Mouse (Mus musculus): ENCODE measurements at regions not wholly inside any gene's neighbourhood (a gene's known extent, or its start where the extent isn't known, plus 50 kb on each side); places are given as distances from the start of the nearest gene placed in this dataset.
"Not testable (repeated sequence)": the region's sequence is repeated elsewhere in the genome, so short reads cannot be mapped to it uniquely, and the experiment has no call there.

DNA sequence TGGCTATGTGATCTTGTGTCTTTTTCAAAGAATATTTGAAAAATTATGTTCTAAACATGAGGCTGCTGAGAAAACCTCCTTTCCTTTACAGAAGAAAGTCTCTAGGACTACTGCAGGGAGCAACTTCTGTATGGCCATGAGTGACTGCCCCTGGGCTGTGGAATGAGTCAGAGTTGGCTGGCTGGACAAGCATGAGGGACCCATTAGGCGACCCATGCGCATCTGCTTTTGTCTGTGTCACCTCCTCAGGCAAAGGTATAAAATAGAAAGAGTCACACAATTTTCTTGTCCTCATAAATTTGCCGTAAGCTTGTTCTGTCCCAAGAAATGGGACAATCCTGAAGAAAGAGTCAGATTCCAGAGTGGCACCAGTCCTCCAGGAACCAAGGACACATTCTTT is 220.1 kb upstream of the Irx1 start:
- DNase-seq (ENCODE audit: low spot score in 2 of 2), result no peak

- DNase-seq (ENCODE audit: low spot score in 2 of 2), result no peak
These were observed 220.8 kb upstream of the Irx1 start for GRCm38 (mm10) chr13:72184116-72184845.

DNA sequence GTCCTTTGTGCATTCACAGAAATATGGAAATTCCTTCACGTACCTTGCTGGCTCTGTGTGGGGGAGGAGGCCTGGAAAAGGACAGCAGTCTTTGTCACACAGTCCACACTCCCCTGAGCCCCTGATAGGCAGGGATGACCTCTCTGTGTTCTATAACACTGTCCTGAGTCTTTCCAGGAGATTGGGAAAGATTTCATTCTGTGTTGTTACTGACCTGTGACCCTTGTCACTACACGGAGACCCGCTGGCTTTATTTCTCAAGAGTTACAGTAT is 221.3 kb upstream of the Irx1 start:
- DNase-seq (ENCODE audit: low spot score in 2 of 2), result no peak

GRCm38 (mm10) chr13:72195881-72196280 is 232.4 kb upstream of the Irx1 start:
- DNase-seq (ENCODE audit: low spot score in 2 of 2), result no peak

GRCm38 (mm10) chr13:72198341-72199105 is 235.0 kb upstream of the Irx1 start:
- DNase-seq (ENCODE audit: low spot score in 2 of 2), result no peak

- no peak for DNase-seq (ENCODE audit: low spot score in 2 of 2)
These were observed 246.0 kb upstream of the Irx1 start for GRCm38 (mm10) chr13:72209518-72209917.

GRCm38 (mm10) chr13:72209946-72210456 is 246.5 kb upstream of the Irx1 start:
- DNase-seq (ENCODE audit: low spot score in 2 of 2), result no peak

GRCm38 (mm10) chr13:72210474-72211309 is 247.2 kb upstream of the Irx1 start:
- no peak for DNase-seq (ENCODE audit: low spot score in 2 of 2)

- DNase-seq (ENCODE audit: low spot score in 2 of 2), result no peak
These were observed 248.2 kb upstream of the Irx1 start for GRCm38 (mm10) chr13:72211716-72212115.

DNA sequence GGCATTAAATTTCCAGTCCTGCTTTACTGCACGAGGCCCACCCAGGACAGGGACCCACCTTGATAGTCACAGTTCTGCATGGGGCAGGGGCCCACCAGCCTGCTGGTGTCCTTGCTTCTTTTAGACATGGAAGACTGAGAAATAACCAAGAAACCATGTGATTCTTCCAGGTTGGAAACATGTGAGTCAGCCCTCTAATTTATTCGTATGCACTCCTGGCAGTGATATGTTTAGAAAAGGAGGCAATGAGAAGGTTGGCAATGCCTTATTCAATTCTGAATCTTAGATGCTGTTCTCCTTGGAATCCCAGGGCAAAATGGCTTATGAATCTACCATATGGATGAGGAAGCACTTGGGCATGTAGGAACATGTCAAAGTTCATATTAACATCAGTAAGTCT is 249.2 kb upstream of the Irx1 start:
- no peak for DNase-seq (ENCODE audit: low spot score in 2 of 2)

- DNase-seq (ENCODE audit: low spot score in 2 of 2), result no peak
These were observed 255.8 kb upstream of the Irx1 start for GRCm38 (mm10) chr13:72219329-72219728.

DNA sequence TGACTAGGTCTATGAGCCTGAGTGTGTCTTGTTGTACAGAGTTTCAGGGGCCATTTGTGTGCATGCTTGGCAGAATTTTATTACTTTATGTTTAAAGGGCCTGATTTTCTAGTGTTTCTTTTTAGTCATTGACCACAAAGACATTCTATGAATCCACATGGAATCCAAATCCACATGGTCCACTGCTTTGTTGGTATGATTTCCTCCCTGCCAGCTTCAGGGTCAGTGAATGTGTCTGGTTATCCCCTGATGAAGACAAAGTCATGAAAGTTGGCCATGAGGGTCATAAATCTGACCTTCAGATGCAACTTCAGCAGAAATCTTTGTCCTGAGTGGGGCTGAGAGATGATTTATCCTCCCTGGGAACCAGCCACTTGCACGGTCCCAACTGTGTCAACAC is 263.6 kb upstream of the Irx1 start:
- DNase-seq (ENCODE audit: low spot score in 2 of 2), result no peak

GRCm38 (mm10) chr13:72231032-72231591 is 267.6 kb upstream of the Irx1 start:
- no peak for DNase-seq (ENCODE audit: low spot score in 2 of 2)

DNA sequence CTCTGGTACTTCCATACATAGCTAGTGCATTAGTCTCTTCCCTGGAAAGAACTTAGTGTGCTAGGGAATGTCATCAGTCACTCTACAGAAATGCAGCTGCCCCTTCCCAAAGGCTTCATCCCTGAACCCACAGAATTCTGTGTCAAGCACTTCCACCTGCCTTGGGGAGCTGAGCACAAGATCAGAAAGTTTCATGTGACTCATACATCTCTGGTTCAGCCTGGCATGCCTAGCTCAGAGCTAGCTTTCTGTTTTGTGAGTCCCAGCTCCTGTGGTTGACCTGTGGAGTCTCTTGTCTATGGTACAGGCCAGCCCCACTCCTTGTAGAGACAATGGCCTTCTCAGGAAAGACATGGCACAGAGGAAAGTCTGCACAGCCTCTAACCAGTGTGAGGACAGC is 268.6 kb upstream of the Irx1 start:
- DNase-seq (ENCODE audit: low spot score in 2 of 2), result no peak

- no peak for DNase-seq (ENCODE audit: low spot score in 2 of 2)
These were observed 278.4 kb upstream of the Irx1 start for GRCm38 (mm10) chr13:72241919-72242318.

DNA sequence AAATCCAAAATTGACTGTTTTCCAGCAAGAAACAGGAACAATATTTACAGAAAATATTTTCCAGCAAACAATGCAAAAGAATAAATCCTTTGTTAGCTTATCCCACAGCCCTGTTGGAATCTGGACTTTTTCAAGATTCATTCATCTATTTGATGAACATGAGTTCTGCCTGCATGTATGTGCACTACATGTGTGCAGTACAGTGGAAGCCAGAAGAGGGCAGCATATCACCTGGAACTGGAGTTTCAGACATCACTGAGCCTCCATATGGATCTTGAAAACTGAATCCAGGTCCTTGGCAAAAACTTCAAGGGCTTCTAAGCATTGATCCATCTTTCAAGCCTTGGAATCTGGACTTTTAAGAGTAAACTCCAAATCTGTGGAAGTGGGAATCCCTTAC is 286.9 kb upstream of the Irx1 start:
- DNase-seq (ENCODE audit: low spot score in 2 of 2), result no peak

- not testable (repeated sequence) for DNase-seq (ENCODE audit: low spot score in 2 of 2)
These were observed 289.7 kb upstream of the Irx1 start for GRCm38 (mm10) chr13:72253242-72253641.

- no peak for DNase-seq (ENCODE audit: low spot score in 2 of 2)
These were observed 295.3 kb upstream of the Irx1 start for GRCm38 (mm10) chr13:72258794-72259193.

- no peak for DNase-seq (ENCODE audit: low spot score in 2 of 2)
These were observed 300.9 kb upstream of the Irx1 start for GRCm38 (mm10) chr13:72264416-72264815.

DNA sequence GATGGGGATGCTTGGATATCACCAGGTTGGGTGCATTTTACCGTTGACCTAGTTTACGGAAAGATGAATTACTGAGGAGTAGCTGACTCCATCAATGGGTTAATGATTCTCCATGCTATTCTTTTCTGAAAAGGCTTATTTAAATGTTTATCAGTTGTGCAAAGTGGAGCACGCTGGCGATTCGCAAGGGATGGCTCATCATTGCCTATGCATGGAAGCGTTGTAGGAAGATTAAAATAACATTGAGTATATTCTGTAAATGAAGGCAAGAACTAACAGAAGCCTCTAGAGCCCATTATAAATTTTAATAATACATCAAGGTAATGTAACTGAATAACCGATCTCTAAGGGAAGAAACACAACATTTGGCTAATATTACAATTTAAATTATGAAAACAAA is 301.6 kb upstream of the Irx1 start:
- DNase-seq (ENCODE audit: low spot score in 2 of 2), result no peak

DNA sequence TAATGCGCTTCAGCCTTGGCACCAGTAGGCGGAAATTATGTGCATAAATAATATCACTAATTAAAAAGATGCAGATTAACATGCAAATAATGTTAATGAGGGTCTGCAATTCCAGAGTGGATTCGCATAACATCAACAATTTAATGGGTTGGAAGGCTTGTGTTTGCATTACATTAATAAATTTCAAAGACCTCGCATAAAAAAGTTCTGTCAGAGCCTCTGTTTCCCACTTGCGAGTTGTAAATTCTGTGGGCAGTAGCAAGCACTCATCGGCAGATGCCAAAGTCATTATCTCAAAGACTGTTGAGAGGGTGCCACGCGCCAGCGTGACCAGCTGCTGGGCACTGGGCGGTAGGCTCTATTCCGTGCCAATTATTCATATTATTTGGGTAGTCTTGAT is 302.1 kb upstream of the Irx1 start:
- DNase-seq (ENCODE audit: low spot score in 2 of 2), result no peak

Measured in layer of hippocampus, postnatal 10 days (tissue).